Mouse (Mus musculus): ENCODE data around the gene Medag. TPM values are rescaled to one million over a fixed set of nuclear protein-coding genes. Genes with fewer than 3 reads are reported as not detected.

Medag gene
- polyA plus RNA-seq, 1 experiment = 0.76 TPM

DNA sequence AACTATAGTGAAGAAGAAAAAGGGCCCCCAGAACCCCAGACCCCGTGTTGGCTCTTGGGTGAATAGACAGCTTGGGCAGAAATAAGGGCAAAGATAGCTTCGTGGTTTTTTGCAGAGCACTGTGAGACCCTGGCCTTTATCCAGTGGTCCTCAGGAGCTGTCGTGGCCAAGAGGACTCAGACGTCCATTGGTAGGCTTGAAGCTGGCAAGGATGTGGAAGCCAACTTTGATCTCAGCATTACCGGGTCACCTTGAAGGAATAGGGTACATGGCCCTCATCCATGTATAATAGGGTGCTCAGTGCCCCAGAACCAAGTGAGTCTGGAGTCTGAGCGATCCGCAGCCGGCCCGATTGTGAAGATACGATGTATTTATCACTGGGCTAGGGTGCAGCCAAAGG, 1.1 kb downstream of the Medag start:
- TF ChIP-seq POLR2A (IDR thresholded peaks at IDR 0.05; ENCODE audit: low read depth, low read length) (no peak), CTCF (IDR thresholded peaks at IDR 0.05; ENCODE audit: extremely low read depth, insufficient read length, insufficient replicate concordance, low read depth, low read length) (no peak)
- Histone ChIP-seq H3K4me3 (ENCODE audit: low read depth, low read length) (no peak overlapping the region), H3K27ac (ENCODE audit: insufficient read depth, low read depth, low read length) (no peak overlapping the region), H3K36me3 (ENCODE audit: control insufficient read depth, insufficient read depth, low read length) (no peaks in the 10 kb centered on the region), H3K27me3 (ENCODE audit: control insufficient read depth, insufficient read depth, low read length) (no peaks in the 10 kb centered on the region), H3K4me1 (ENCODE audit: control insufficient read depth, insufficient read depth, insufficient read length, low read length) (no peaks in the 10 kb centered on the region)
- 86% methylated on average over 10 of the region's 10 CpGs for WGBS

DNA sequence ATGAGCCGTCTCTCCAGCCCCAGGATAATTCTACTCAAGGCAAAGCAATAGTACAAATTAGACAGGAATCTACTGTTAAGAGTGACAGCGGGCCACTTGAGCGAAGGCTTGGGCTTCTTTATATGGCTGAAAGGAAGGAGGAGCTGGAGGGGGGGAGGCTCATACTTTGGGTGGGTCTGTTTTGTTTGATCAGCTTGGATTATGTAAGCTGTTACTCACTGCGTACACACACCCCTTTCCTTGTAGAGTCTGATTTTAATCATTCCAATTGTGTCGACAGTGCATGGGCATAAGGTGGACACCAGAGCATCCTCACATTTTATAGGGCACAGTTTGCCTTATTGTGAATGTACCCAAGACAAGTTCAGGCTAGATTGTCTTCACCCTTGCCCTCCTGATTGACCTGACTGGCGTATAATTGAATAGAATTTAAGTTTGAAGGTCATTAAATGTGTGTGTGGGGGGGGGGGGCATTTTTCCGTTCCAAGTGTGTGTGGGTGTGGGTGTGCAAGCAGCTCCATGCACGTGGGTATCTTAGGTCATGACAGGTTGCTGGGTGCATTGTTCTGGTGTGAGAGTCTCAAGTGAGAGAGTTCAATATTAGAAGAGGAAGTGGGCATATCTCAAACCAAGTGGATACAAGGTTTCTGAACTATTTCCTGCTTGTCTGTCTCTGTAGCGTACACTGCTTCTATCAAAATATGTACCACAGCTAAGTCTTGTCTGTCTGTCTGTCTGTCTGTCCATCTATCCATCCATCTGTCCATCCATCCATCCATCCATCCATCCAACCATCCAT, 3.0 kb downstream of the Medag start:
- TF ChIP-seq CTCF (IDR thresholded peaks at IDR 0.05; ENCODE audit: extremely low read depth, insufficient read length, insufficient replicate concordance, low read depth, low read length) (no peak), POLR2A (IDR thresholded peaks at IDR 0.05; ENCODE audit: low read depth, low read length) (no peak)
- WGBS = 54% methylated on average over 9 of the region's 9 CpGs
- Histone ChIP-seq H3K36me3 (ENCODE audit: control insufficient read depth, insufficient read depth, low read length) (no peaks in the 10 kb centered on the region), H3K27ac (ENCODE audit: insufficient read depth, low read depth, low read length) (no peak overlapping the region), H3K27me3 (ENCODE audit: control insufficient read depth, insufficient read depth, low read length) (no peaks in the 10 kb centered on the region), H3K4me1 (ENCODE audit: control insufficient read depth, insufficient read depth, insufficient read length, low read length) (no peaks in the 10 kb centered on the region), H3K4me3 (ENCODE audit: low read depth, low read length) (no peak overlapping the region)

GRCm38 (mm10) chr5:149417381-149417780, 5.8 kb downstream of the Medag start:
- TF ChIP-seq POLR2A (IDR thresholded peaks at IDR 0.05; ENCODE audit: low read depth, low read length) = no peak
- TF ChIP-seq CTCF (IDR thresholded peaks at IDR 0.05; ENCODE audit: extremely low read depth, insufficient read length, insufficient replicate concordance, low read depth, low read length) = peak; percentile 45; the same call in 1 of the 2 replicates
- Histone ChIP-seq H3K36me3 (ENCODE audit: control insufficient read depth, insufficient read depth, low read length) (no peaks in the 10 kb centered on the region), H3K27ac (ENCODE audit: insufficient read depth, low read depth, low read length) (no peak overlapping the region), H3K27me3 (ENCODE audit: control insufficient read depth, insufficient read depth, low read length) (no peaks in the 10 kb centered on the region), H3K4me3 (ENCODE audit: low read depth, low read length) (no peak overlapping the region), H3K4me1 (ENCODE audit: control insufficient read depth, insufficient read depth, insufficient read length, low read length) (no peaks in the 10 kb centered on the region)
- WGBS = 95% methylated on average over 4 of the region's 4 CpGs

DNA sequence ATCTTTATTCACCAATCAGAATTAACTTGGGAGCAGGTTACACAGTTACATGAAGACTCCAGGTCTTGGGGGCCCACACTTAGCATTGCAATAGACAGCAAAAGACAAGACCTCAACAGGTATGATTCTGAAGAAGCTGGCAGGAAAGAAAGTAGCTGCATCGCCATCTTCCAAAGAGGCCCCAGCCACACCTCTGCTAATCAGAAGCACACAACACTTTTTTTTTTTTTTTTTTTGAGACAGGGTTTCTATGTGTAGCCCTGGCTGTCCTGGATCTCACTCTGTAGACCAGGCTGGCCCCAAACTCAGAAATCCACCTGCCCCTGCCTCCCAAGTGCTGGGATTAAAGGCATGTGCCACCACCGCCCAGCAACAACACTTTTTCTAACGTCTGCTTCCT, 15.0 kb downstream of the Medag start:
- TF ChIP-seq POLR2A (IDR thresholded peaks at IDR 0.05; ENCODE audit: low read depth, low read length) = no peak
- no peak for TF ChIP-seq CTCF (IDR thresholded peaks at IDR 0.05; ENCODE audit: extremely low read depth, insufficient read length, insufficient replicate concordance, low read depth, low read length)
- Histone ChIP-seq H3K4me3 (ENCODE audit: low read depth, low read length) (no peak overlapping the region), H3K27ac (ENCODE audit: insufficient read depth, low read depth, low read length) (no peak overlapping the region), H3K36me3 (ENCODE audit: control insufficient read depth, insufficient read depth, low read length) (no peaks in the 10 kb centered on the region), H3K4me1 (ENCODE audit: control insufficient read depth, insufficient read depth, insufficient read length, low read length) (peaks cover 10% of the 10 kb centered on the region; the same call in 1 of the 2 replicates), H3K27me3 (ENCODE audit: control insufficient read depth, insufficient read depth, low read length) (no peaks in the 10 kb centered on the region)
- 72% methylated on average over 3 of the region's 3 CpGs for WGBS

DNA sequence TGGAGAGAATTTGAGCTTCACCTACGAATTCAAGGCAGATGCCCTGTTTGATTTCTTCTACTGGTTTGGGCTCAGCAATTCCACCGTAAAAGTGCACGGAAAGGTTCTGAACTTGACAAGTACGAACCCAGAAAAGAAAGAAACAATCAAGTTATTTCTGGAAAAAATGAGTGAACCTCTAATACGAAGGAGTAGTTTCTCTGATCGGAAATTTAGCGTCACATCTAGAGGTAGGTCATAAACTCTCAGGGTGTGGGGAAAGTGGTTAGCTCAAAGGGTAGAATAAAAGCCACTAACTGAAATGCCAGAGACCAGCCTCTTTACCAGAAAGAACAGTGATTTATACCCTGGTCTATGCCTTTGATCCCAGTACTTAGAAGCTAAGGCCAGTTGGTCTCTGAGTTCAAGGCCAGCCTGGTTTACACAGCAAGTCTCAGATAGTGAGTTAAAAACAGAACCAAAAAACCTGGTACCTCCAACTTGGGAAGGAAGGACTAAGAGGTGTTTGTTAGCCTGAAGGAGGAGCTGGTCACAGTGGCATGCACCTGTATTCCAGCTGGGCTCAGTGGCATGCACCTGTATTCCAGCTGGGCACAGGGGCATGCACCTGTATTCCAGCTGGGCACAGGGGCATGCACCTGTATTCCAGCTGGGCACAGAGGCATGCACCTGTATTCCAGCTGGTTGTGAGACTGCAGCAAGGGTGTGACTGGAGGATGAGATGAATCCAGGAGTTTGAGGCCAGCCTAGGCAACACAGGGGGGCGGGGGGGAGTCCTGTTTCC, 15.9 kb downstream of the Medag start:
- H3K4me1 ChIP-seq (ENCODE audit: control insufficient read depth, insufficient read depth, insufficient read length, low read length) = peaks cover 10% of the 10 kb centered on the region; the same call in 1 of the 2 replicates
- 82% methylated on average over 8 of the region's 8 CpGs for WGBS
- H3K27me3 ChIP-seq (ENCODE audit: control insufficient read depth, insufficient read depth, low read length) = no peaks in the 10 kb centered on the region
- H3K27ac ChIP-seq (ENCODE audit: insufficient read depth, low read depth, low read length) = no peak overlapping the region
- no peak overlapping the region for H3K4me3 ChIP-seq (ENCODE audit: low read depth, low read length)
- TF ChIP-seq POLR2A (IDR thresholded peaks at IDR 0.05; ENCODE audit: low read depth, low read length) = no peak
- TF ChIP-seq CTCF (IDR thresholded peaks at IDR 0.05; ENCODE audit: extremely low read depth, insufficient read length, insufficient replicate concordance, low read depth, low read length) = no peak
- H3K36me3 ChIP-seq (ENCODE audit: control insufficient read depth, insufficient read depth, low read length) = no peaks in the 10 kb centered on the region

DNA sequence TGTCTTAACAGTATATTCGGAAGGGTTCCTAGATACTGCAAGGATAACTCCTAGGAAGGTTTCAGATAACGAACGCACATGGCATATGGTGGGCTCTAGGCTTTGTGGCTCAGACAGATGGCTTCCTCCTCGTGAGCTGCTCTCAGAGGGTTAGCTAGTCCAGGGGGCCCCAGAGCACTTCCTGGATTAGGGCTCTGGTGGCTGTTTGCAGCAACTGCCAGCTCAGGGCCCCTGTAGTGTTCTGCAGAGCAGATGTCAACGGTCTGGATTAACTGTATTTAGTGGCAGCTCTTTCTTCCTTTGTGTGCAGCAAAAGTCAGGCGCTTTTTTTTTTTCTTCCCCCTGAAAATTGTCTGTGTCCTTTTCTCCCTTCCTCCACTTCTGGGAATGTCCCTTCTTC, 16.8 kb downstream of the Medag start:
- H3K4me1 ChIP-seq (ENCODE audit: control insufficient read depth, insufficient read depth, insufficient read length, low read length) = peaks cover 10% of the 10 kb centered on the region; the same call in 1 of the 2 replicates
- WGBS = 25% methylated on average over 6 of the region's 6 CpGs
- TF ChIP-seq CTCF (IDR thresholded peaks at IDR 0.05; ENCODE audit: extremely low read depth, insufficient read length, insufficient replicate concordance, low read depth, low read length) (no peak), POLR2A (IDR thresholded peaks at IDR 0.05; ENCODE audit: low read depth, low read length) (no peak)
- H3K36me3 ChIP-seq (ENCODE audit: control insufficient read depth, insufficient read depth, low read length) = no peaks in the 10 kb centered on the region
- no peak overlapping the region for H3K4me3 ChIP-seq (ENCODE audit: low read depth, low read length)
- no peak overlapping the region for H3K27ac ChIP-seq (ENCODE audit: insufficient read depth, low read depth, low read length)
- no peaks in the 10 kb centered on the region for H3K27me3 ChIP-seq (ENCODE audit: control insufficient read depth, insufficient read depth, low read length)

DNA sequence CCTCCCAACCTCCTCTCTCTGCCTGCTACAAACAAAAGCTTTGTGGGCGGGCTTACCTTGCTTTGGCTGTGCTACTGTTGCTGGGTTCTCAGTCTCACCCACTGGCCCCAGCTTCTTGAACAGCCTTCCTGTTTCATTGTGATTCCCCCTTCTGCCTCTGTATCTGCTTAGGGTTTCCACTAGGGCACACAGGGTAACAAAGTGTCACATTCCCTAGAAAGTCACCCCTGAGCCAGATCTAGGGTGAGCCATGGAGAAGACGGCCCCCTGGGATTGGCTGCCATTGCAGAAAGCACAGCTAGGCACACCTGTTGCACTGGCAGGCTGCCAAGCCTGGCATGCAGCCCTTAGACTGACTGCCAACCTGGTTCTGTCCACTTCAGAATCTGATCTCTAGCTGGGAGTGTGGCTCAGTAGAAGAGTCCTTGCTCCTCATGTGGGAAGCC, 17.3 kb downstream of the Medag start:
- WGBS = 16% methylated on average over 2 of the region's 2 CpGs
- Histone ChIP-seq H3K4me1 (ENCODE audit: control insufficient read depth, insufficient read depth, insufficient read length, low read length) (peaks cover 13% of the 10 kb centered on the region; the same call in 1 of the 2 replicates), H3K27ac (ENCODE audit: insufficient read depth, low read depth, low read length) (no peak overlapping the region), H3K36me3 (ENCODE audit: control insufficient read depth, insufficient read depth, low read length) (no peaks in the 10 kb centered on the region), H3K4me3 (ENCODE audit: low read depth, low read length) (no peak overlapping the region), H3K27me3 (ENCODE audit: control insufficient read depth, insufficient read depth, low read length) (no peaks in the 10 kb centered on the region)
- TF ChIP-seq CTCF (IDR thresholded peaks at IDR 0.05; ENCODE audit: extremely low read depth, insufficient read length, insufficient replicate concordance, low read depth, low read length) (no peak), POLR2A (IDR thresholded peaks at IDR 0.05; ENCODE audit: low read depth, low read length) (no peak)

Data from small intestine, adult 2 months (tissue).